Mouse (Mus musculus): ENCODE data around the gene B4galt5. TPM values are rescaled to one million over a fixed set of nuclear protein-coding genes. Genes with fewer than 3 reads are reported as not detected.

Gene B4galt5
- polyA plus RNA-seq, 1 experiment from 2014 or later, result 10.1 TPM

DNA sequence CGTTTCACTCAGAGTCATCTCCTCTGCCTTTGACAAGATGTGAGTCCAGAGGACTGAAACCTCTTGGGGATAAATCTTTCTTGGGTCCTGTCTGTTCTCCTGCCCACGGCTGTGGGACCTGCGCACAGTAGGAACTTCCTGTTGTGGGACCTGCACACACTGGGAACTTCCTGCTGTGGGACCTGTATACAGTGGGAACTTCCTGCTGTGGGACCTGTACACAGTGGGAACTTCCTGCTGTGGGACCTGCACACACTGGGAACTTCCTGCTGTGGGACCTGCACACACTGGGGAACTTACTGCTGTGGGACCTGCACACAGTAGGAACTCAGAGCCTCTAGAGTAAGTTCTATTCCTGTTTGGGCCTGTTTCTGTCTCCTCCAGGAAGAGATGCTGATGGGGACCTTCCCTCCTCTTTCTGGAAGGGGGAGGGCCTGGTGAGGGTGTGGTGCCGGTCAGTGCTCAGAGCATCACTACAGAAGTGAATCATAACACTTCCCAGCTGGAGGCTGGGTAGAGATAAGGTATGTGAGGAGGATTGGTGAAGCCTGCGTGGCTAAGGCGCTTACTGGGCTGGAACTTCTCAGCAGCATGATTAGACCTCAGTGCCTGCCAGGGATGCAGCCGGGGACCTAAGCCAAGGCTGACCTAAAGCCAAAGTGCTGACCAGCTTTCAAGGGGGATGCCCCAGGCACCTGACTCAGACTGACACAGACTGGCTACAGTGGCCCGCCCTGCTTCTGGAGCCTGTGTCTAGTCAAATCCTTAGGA, 85.8 kb downstream of the B4galt5 start:
- Histone ChIP-seq H3K27ac (ENCODE audit: low read length) (no peak overlapping the region), H3K4me2 (replicated peaks; ENCODE audit: low read depth, low read length) (no peak overlapping the region), H3K9ac (replicated peaks; ENCODE audit: low read depth, low read length) (no peak overlapping the region), H3K36me3 (ENCODE audit: control insufficient read depth, insufficient read depth, low read length) (no peaks in the 10 kb centered on the region), H3K9me3 (ENCODE audit: control insufficient read depth, low read depth, low read length) (no peaks in the 10 kb centered on the region), H3K27me3 (ENCODE audit: control insufficient read depth, insufficient read depth, low read length) (no peaks in the 10 kb centered on the region), H3K4me1 (ENCODE audit: control insufficient read depth, insufficient read depth, low read length) (no peaks in the 10 kb centered on the region; the same call in 1 of the 2 replicates), H3K4me3 (ENCODE audit: low read depth, low read length) (no peak overlapping the region)
- 73% methylated on average over 8 of the region's 8 CpGs for WGBS
- no peak for ATAC-seq (ENCODE audit: insufficient number of reproducible peaks, insufficient read depth, low FRiP score, low read depth)

DNA sequence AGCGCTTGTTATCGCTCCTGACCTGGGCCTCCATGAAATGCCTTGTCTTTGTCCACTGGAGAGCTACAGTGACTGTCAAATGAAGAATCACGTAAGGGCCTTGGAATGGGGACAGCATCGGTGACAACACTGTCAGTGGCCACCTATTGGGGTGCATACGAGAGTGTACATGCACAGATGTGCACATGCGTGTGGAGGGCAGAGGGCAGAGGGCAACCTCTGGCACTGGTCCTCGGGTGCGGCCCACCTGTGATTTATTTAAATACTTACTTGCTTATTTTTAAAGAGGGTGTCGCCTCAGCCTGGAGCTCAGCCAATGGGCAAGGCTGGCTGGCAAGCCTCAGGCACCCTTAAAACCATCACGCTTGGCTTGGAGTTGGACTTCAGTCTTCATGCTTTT, 86.5 kb downstream of the B4galt5 start:
- 86% methylated on average over 10 of the region's 10 CpGs for WGBS
- no peaks in the 10 kb centered on the region for H3K27me3 ChIP-seq (ENCODE audit: control insufficient read depth, insufficient read depth, low read length)
- no peak overlapping the region for H3K4me2 ChIP-seq (replicated peaks; ENCODE audit: low read depth, low read length)
- H3K9me3 ChIP-seq (ENCODE audit: control insufficient read depth, low read depth, low read length), result no peaks in the 10 kb centered on the region
- no peaks in the 10 kb centered on the region; the same call in 1 of the 2 replicates for H3K4me1 ChIP-seq (ENCODE audit: control insufficient read depth, insufficient read depth, low read length)
- H3K9ac ChIP-seq (replicated peaks; ENCODE audit: low read depth, low read length), result no peak overlapping the region
- H3K4me3 ChIP-seq (ENCODE audit: low read depth, low read length), result no peak overlapping the region
- H3K36me3 ChIP-seq (ENCODE audit: control insufficient read depth, insufficient read depth, low read length), result no peaks in the 10 kb centered on the region
- ATAC-seq (ENCODE audit: insufficient number of reproducible peaks, insufficient read depth, low FRiP score, low read depth), result no peak
- no peak overlapping the region for H3K27ac ChIP-seq (ENCODE audit: low read length)

DNA sequence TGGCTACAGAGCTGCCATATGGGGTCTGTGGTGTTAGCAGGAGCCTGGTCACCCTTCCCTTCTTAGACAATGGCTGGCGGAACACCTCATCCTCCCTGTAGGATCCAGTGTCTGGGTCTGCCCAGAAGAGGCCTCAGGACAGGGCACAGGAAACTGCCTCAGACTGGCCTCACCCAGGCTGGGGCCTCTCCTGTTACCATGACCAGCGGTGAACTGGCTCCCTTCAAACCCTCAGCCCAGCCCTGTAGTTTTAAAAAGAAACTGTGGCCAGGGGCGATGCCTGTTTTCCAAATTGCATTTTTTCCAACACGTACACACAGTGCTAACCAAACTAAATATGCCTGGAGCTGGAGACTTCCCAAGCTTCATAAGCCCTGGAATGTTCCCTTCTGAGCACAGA, 87.9 kb downstream of the B4galt5 start:
- Histone ChIP-seq H3K9me3 (ENCODE audit: control insufficient read depth, low read depth, low read length) (no peaks in the 10 kb centered on the region), H3K4me2 (replicated peaks; ENCODE audit: low read depth, low read length) (no peak overlapping the region), H3K4me1 (ENCODE audit: control insufficient read depth, insufficient read depth, low read length) (no peaks in the 10 kb centered on the region; the same call in 1 of the 2 replicates), H3K9ac (replicated peaks; ENCODE audit: low read depth, low read length) (no peak overlapping the region), H3K27ac (ENCODE audit: low read length) (no peak overlapping the region), H3K36me3 (ENCODE audit: control insufficient read depth, insufficient read depth, low read length) (no peaks in the 10 kb centered on the region), H3K27me3 (ENCODE audit: control insufficient read depth, insufficient read depth, low read length) (no peaks in the 10 kb centered on the region), H3K4me3 (ENCODE audit: low read depth, low read length) (no peak overlapping the region)
- WGBS, result 69% methylated on average over 4 of the region's 4 CpGs
- no peak for ATAC-seq (ENCODE audit: insufficient number of reproducible peaks, insufficient read depth, low FRiP score, low read depth)

DNA sequence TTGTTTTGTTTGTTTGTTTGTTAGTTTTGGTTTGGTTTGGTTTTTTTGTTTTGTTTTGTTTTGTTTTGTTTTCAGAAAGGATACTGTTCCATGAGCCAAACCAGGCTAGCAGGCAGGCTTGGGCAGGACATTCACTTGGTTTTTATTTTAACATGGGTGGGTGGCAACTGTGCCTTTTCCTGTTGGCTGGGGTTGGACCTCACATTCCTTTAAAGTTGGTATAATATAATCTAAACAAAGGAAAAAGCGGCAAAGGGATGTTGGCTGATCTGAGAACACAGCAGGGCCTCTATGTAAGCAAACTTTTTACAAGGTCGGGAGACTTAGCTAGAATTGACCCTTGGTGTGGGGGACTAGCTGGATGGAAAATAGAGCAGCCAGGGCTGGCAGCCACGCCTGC, 91.2 kb downstream of the B4galt5 start:
- 24% methylated on average over 3 of the region's 3 CpGs for WGBS
- Histone ChIP-seq H3K36me3 (ENCODE audit: control insufficient read depth, insufficient read depth, low read length) (no peaks in the 10 kb centered on the region), H3K27me3 (ENCODE audit: control insufficient read depth, insufficient read depth, low read length) (no peaks in the 10 kb centered on the region), H3K9ac (replicated peaks; ENCODE audit: low read depth, low read length) (no peak overlapping the region), H3K4me2 (replicated peaks; ENCODE audit: low read depth, low read length) (no peak overlapping the region), H3K4me1 (ENCODE audit: control insufficient read depth, insufficient read depth, low read length) (peaks cover 1% of the 10 kb centered on the region; the same call in 1 of the 2 replicates), H3K9me3 (ENCODE audit: control insufficient read depth, low read depth, low read length) (no peaks in the 10 kb centered on the region), H3K4me3 (ENCODE audit: low read depth, low read length) (no peak overlapping the region), H3K27ac (ENCODE audit: low read length) (no peak overlapping the region; the same call in 1 of the 2 replicates)
- ATAC-seq (ENCODE audit: insufficient number of reproducible peaks, insufficient read depth, low FRiP score, low read depth), result no peak

DNA sequence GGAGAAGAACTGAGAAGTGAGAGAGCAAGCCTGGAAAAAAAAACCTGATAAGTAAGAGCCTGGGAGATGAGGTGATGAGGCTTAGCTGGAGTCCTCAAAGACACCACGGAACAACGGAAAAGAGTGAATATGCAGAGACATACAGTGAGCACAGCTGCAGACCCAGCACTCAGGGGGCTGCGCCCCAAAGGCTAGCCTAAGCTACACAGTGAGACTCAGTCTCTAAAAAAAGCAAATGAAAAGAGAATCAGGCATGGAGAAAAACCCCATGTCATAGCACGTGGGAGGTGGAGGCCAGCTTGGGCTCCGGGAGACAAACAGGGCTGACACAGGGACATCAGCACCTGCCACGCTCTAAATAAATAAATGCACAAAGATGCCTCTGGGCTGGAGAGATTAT, 94.2 kb downstream of the B4galt5 start:
- no peaks in the 10 kb centered on the region for H3K27me3 ChIP-seq (ENCODE audit: control insufficient read depth, insufficient read depth, low read length)
- 60% methylated on average over 6 of the region's 6 CpGs for WGBS
- H3K4me1 ChIP-seq (ENCODE audit: control insufficient read depth, insufficient read depth, low read length), result peaks cover 28% of the 10 kb centered on the region
- H3K27ac ChIP-seq (ENCODE audit: low read length), result no peak overlapping the region
- H3K9me3 ChIP-seq (ENCODE audit: control insufficient read depth, low read depth, low read length), result no peaks in the 10 kb centered on the region
- H3K4me3 ChIP-seq (ENCODE audit: low read depth, low read length), result no peak overlapping the region
- no peaks in the 10 kb centered on the region for H3K36me3 ChIP-seq (ENCODE audit: control insufficient read depth, insufficient read depth, low read length)
- no peak overlapping the region for H3K4me2 ChIP-seq (replicated peaks; ENCODE audit: low read depth, low read length)
- ATAC-seq (ENCODE audit: insufficient number of reproducible peaks, insufficient read depth, low FRiP score, low read depth), result no peak
- no peak overlapping the region for H3K9ac ChIP-seq (replicated peaks; ENCODE audit: low read depth, low read length)

DNA sequence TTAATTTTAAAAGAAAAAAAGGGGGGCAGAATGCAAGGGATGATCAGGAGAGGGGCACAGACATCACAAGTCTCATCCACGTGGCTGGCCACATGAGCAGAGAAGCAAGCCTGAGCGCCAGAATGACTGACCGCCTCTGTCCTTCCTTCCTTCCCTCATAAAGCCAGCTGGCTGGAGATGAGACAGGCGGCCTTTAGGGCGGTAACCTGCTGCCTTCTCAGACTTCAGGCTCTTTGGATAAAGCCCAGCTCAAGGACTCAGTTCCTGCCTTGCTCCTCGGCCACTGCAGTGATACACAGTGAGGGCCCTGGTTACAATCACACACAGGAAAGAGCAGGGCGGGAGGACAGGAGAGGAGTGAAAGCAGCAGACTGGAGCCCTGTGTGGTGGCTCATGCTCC, 94.8 kb downstream of the B4galt5 start:
- Histone ChIP-seq H3K4me2 (replicated peaks; ENCODE audit: low read depth, low read length) (no peak overlapping the region), H3K4me1 (ENCODE audit: control insufficient read depth, insufficient read depth, low read length) (peaks cover 30% of the 10 kb centered on the region), H3K9me3 (ENCODE audit: control insufficient read depth, low read depth, low read length) (no peaks in the 10 kb centered on the region), H3K27ac (ENCODE audit: low read length) (peak overlapping the region; percentile 39; the same call in 1 of the 2 replicates), H3K4me3 (ENCODE audit: low read depth, low read length) (no peak overlapping the region), H3K36me3 (ENCODE audit: control insufficient read depth, insufficient read depth, low read length) (no peaks in the 10 kb centered on the region), H3K9ac (replicated peaks; ENCODE audit: low read depth, low read length) (no peak overlapping the region), H3K27me3 (ENCODE audit: control insufficient read depth, insufficient read depth, low read length) (no peaks in the 10 kb centered on the region)
- 0 out of 2 replicates have a peak, but pooled peaks have one; percentile 50 for ATAC-seq (ENCODE audit: insufficient number of reproducible peaks, insufficient read depth, low FRiP score, low read depth)
- WGBS, result 53% methylated on average over 7 of the region's 7 CpGs

DNA sequence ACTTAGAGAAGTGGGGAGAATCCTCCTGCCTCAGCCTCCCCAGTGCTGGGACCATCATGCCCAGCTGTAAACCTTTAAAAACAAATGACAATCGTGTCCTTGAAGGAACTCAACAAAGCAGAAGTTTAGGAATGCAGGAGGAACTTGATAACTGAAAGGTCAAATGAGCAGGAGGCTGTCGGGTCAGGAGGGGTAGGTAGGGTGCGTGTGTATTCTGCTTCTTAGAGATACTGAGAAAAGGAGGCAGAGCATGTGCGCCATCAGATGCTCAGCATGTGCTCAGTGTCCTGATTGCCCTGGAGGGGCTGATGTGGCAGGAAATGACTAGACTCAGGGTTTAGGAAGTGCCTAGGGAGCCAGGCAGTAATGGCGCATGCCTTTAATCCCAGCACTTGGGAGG, 95.5 kb downstream of the B4galt5 start:
- no peaks in the 10 kb centered on the region for H3K27me3 ChIP-seq (ENCODE audit: control insufficient read depth, insufficient read depth, low read length)
- no peak for ATAC-seq (ENCODE audit: insufficient number of reproducible peaks, insufficient read depth, low FRiP score, low read depth)
- no peak overlapping the region for H3K4me2 ChIP-seq (replicated peaks; ENCODE audit: low read depth, low read length)
- no peak overlapping the region for H3K4me3 ChIP-seq (ENCODE audit: low read depth, low read length)
- H3K4me1 ChIP-seq (ENCODE audit: control insufficient read depth, insufficient read depth, low read length), result peaks cover 30% of the 10 kb centered on the region
- H3K27ac ChIP-seq (ENCODE audit: low read length), result no peak overlapping the region
- H3K9ac ChIP-seq (replicated peaks; ENCODE audit: low read depth, low read length), result no peak overlapping the region
- no peaks in the 10 kb centered on the region for H3K9me3 ChIP-seq (ENCODE audit: control insufficient read depth, low read depth, low read length)
- WGBS, result 78% methylated on average over 5 of the region's 5 CpGs
- no peaks in the 10 kb centered on the region for H3K36me3 ChIP-seq (ENCODE audit: control insufficient read depth, insufficient read depth, low read length)

DNA sequence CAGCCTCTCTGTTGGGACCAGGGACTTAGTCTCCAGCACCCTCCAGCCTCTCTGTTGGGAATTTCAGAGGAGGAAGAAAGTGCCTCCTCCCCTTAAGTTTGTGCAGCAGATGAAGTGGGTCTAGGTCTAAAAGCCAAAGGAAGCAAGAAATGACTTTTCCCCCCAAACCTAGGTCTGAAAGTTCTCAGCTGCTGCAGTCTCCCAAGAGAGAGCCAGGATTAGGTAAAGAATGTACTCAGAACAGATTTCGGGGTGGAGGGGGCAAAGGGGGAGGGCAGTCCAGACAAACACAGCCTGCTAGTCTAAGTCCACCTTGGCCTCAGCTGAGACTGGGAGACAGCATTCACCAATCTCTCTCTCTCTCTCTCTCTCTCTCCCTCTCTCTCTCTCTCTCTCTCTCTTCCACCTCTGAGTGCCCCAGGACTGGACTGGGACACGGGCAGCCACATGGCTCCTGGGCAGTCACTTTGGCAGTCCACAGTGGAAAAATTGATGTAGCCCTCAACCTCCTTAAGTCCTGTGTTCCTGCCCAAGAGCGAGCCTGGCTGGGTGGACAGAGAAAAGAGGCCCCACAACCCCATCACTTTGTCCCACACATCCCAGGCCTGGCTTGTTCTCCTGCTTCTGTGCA, 96.8 kb downstream of the B4galt5 start:
- no peak overlapping the region for H3K4me3 ChIP-seq (ENCODE audit: low read depth, low read length)
- 27% methylated on average over 2 of the region's 3 CpGs for WGBS
- peak overlapping the region; percentile 66; the same call in 1 of the 2 replicates for H3K27ac ChIP-seq (ENCODE audit: low read length)
- no peak overlapping the region for H3K4me2 ChIP-seq (replicated peaks; ENCODE audit: low read depth, low read length)
- no peaks in the 10 kb centered on the region for H3K27me3 ChIP-seq (ENCODE audit: control insufficient read depth, insufficient read depth, low read length)
- no peaks in the 10 kb centered on the region for H3K9me3 ChIP-seq (ENCODE audit: control insufficient read depth, low read depth, low read length)
- no peak overlapping the region for H3K9ac ChIP-seq (replicated peaks; ENCODE audit: low read depth, low read length)
- no peak for ATAC-seq (ENCODE audit: insufficient number of reproducible peaks, insufficient read depth, low FRiP score, low read depth)
- no peaks in the 10 kb centered on the region for H3K36me3 ChIP-seq (ENCODE audit: control insufficient read depth, insufficient read depth, low read length)
- H3K4me1 ChIP-seq (ENCODE audit: control insufficient read depth, insufficient read depth, low read length), result peaks cover 30% of the 10 kb centered on the region
